Mouse (Mus musculus) brain, embryonic 18.5 days (tissue): ENCODE measurements at regions not wholly inside any gene's neighbourhood (a gene's known extent, or its start where the extent isn't known, plus 50 kb on each side); places are given as distances from the start of the nearest gene placed in this dataset.
"Not testable (repeated sequence)": the region's sequence is repeated elsewhere in the genome, so short reads cannot be mapped to it uniquely, and the experiment has no call there.

Experiments
- DNase-seq: peaks from one replicate; pipeline ENCODE4 v3.0.0-alpha.2; 2012; ENCODE audit warnings: low read depth, low spot score

DNA sequence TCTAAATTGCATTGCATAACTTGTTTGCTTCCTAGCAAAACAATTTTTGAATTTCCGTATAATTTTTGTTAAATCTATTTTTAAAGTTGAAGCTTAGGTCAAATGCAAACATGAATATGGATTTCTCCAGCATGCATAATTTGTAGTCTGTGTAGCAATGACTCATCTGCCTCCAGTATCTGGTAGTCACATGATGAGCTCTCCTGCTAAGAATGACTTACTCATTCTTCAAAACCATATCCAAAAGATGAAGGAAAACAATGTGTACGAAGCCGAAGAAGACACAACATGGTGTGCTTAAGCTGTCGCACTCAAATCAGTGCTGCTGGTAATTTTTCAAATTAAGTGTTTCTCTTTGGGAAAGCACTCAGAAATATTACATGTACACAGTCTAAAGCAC is 1453.2 kb upstream of the Gje1 start:
- DNase-seq, result no peak

DNA sequence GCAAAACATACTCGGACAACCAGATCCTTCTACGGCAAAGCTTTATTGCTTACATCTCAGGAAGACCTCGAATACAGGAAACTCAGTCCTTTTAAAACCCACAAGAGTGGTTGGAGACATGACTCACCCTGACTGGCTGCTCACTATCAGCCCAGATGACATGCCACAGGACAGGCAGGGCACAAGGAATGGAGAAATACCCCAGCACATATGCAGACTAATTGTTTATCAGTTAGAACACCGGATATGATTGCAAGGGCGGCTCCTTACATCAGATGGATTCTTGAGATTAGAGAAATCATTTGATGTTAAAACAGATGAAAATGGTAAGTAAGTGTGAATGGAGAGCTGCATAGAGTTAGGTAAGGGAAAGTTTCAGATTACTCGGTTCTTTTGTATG is 1441.5 kb upstream of the Gje1 start:
- DNase-seq, result not testable (repeated sequence)

DNA sequence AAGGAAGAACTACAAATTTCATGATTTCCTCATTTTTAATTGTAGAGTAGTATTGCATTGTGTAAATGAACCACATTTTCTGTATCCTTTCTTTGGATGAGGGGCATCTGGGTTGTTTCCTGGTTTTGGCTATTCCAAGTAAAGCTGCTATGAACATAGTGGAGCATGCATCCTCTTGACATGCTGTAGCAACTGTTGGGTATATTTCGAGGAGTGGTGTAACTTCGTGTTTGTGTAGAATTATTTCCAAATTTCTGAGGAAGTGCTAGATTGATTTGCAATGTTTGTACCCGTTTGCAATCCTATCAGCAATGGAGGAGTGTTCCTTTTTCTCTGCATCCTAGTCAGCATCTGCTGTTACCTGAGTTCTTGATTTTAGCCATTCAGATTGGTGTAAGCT is 1440.4 kb upstream of the Gje1 start:
- DNase-seq, result no peak

DNA sequence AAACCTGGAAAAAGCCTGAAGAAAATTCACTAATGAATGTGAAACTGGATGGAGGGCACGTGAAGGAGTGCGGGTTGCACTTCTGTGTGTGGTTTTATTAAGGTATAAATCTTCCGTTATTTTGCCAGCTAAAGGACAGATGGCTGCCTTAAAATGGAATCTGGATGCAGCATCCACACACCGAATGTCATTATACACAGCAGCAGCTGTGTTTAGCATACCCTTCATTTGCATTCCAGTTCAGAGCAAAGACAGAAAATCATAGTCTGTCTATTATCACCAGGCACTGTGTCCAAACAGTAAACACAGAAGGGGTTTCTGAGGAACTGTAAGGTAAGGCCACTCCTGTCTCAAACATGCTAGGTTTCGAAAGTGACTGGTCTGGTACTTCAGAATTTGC is 1438.9 kb upstream of the Gje1 start:
- DNase-seq, result no peak

DNA sequence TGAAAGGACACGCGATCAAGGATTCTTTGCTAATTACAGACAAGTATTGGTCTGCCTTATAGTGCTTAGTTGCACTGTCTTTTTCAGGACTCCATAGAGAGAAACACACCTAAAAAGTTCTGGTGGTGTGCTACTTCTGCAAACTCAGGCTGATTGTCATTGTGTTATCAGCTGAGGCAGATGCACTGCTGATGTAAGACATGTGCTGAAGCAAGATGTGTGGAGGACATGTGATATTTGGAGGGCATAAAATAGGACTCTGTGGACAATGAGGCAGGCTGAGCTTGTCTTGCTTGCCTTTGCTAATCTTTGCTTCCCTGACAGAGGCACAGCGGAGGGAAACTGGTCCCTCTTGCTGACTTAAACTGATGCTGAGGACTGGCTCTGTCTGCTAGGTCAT is 1431.0 kb upstream of the Gje1 start:
- no peak for DNase-seq

DNA sequence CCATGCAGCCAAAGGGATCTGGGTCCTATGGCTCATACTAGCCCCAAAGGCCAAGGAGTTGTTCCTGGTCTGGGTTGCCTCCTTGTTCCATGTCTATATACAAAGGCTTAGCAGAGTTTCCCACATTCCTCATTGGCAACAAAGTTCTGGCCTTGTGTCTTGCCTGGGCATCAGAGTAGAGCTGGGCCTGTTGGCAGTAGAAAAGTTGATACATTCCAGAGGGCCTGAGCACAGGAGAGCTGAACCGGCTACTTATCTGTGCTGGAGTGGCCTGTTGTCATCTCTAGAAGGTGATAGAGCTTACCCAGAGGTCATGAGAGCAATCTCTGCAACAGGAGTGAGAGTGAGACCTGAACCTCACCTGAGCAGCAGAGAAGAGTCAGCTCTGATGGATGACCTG is 1427.4 kb upstream of the Gje1 start:
- DNase-seq, result no peak

DNA sequence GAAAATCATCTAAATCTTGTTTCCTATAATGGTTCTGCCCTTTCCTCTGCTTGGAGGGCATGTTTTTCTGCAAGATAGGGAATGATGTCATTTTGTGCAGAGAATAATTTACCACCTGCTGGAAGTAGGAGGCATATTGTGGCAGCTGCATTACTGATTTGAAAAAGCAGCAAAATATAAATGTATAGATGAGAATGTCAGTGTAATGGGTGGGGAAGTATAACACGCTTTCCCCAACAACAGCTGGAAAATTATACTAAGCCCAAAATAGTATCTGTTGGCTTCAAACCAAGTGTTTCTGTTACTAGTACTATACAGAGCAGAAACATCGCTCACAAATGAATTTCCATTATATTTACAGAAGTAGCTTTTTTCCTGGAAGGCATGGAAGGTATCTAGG is 1405.9 kb upstream of the Gje1 start:
- DNase-seq, result peak; percentile 32

DNA sequence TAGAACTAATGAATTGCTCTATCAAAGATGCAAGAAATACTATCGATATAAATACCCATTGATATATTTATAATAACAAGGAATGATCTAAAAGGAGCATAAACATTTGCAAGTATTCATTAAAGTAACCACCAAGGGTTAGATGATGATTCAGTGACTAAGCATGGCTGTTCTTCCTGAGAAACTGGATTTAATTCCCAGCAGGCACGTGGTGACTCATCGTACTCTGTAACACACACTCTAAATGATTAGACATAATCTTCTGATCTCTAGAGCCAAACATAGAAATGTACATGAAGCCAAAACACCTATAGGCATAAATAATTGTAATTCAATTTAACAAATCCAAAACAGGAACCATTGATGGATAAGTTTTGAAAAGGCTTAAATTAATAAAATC is 1370.2 kb upstream of the Gje1 start:
- no peak for DNase-seq

DNA sequence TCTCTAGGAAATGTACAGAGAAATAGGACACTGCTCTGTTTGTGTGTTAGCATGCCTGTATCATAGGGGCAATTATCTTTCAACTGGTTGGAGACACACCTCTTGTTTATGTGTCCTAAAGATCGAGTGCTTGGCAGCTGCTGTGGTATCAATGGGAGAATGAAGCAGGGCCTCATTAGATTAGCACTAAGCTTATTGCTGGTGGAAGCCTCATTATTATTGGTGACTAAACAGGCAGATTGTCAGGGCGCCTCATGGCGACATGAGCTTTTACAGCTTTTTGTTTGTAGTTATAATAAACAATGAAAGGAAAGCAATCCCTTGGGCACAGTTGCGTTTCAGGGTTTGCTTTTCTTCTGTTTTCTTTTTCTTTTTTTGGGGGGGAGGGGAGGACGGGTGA is 1335.0 kb upstream of the Gje1 start:
- no peak for DNase-seq

DNA sequence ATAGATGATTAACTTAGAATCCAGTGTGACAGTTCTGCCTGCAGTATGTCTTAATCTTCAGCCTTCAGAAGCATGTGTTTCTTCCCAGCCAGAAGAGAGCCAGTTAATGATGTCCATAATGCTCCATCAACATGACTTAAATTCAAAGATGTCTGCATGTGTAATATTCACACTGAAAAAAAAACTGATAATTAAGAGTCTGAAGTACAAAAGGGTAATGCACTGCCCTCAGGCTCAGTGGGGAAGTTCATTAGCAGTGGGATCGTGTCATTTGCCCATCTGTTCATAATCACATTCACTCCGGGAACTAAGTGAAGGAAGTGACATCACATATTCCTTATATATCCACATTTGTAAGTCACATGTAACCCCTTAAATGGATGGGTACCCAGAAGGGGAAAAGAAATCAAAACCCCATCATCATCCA is 1334.5 kb upstream of the Gje1 start:
- no peak for DNase-seq

DNA sequence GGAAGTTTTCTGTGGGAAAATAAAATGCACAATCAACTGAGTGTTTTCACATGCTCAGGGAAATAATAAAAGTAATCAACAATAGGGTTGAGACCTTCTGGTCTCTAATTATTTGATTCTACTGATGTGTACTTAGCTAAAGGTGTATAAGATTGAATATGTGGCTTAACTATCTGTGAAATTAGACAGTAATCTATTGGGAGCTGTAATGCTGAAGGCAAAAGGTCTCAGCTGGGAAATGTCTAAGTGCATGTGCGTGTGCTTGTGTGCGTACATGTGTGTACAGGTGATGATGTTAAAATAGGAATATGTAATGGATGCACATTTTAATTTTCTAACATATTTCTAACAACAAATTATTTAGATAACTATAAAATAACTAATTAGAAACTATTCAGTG is 1318.2 kb upstream of the Gje1 start:
- DNase-seq, result no peak

DNA sequence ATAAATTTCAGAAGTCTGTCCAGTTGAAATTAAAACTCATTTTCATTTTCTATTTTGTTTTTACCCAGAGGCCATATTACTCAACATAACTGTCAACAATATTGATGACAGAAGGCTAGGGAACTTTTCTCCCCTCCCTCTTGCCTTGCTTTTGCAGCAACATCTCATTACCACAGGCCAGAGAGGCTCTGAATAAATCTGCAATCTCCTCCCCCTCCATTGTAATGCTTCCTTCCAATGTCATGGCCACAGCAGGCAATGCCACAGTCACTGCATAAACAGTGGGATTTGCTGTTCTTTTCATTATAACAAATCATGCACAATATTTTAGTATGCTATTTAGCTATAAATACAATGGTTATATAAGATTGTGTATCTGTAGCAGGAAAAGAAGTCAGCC is 1315.1 kb upstream of the Gje1 start:
- DNase-seq, result no peak

DNA sequence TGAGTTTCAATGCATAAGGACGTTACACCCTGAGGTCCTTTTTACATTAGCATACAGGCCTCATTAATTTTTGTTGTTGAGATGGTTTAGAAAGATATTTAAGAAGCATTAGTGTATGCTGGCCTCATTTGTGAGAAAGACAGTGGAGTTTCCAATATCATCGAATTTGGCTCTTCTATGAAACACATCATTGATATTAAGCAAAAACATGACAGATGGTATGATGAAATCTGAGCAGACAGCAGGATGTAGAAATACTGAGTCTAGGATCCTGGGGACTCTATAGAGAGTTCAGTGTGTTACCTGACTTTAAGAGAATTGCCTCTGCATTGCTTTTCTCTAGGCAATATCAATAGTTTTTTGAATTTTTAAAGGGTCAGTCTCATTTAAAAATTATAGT is 1312.8 kb upstream of the Gje1 start:
- DNase-seq, result no peak

DNA sequence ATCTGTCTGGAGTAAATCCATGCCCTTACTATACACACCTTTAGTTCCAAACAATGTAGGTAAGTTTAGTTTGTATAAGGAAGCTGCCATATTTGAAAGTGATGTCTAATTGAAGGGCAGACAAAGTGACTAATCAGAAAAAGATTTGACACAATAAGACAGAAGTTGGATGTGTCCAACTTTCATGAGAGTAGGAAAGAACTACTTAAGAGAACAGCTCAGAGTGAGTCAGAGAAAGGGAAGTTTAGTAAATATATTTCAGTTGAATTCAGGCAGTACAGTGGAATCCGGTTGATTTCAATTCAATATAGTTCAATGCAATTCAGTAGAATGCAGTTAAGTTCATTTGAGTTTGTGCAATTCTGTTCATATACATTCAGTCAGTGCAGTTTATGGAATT is 1296.8 kb upstream of the Gje1 start:
- no peak for DNase-seq

DNA sequence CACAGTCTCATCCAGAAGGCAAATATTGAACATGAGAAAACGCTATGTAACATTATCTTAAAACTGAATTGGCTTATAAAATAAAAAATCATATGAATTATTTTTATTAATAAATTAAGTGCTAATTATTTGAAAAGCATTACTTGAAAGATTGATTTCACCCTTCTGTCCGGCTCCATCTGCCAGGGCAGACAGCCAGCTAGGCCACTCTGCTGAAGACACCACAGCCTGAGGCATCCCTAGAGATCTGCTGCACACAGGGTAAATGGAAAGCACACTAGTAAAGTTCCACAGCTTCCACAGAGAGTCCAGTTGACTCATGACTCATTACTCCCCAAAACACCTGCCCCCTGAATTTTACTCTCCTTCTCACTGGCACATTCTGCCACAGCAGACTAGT is 1283.2 kb upstream of the Gje1 start:
- DNase-seq, result no peak

DNA sequence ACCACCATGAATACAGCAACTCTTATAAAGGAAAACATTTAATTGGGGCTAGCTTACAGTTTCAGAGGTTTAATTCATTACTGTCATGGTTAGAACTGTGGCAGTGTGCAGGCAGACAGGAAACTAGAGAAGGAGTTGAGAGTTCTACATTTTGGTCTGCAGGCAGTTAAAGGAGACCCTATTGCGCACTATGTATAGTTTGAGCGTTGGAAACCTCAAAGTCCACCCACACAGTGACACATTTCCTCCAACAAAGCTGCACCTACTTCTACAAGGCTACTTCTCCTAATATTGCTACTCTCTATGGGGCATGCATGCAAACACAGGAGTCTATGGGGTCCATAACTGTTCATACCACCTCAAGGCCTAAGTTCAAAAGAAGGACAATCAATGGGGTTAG is 1275.3 kb upstream of the Gje1 start:
- no peak for DNase-seq
